Mouse (Mus musculus) T-cell, adult 2 months (primary cell): ENCODE results near the gene Gm21812.
"Not testable (repeated sequence)": the region's sequence is repeated elsewhere in the genome, so short reads cannot be mapped to it uniquely, and the experiment has no call there.

Experiments used
- DNase-seq: peaks from one replicate; pipeline ENCODE4 v3.0.0; 2022; ENCODE audit warnings: low spot score

Gene Gm21812

GRCm38 (mm10) chrY:9347084-9347483, at the start of gene Gm21812:
TSS of gene Gm21812 (minus strand) at chrY:9347184.
- not testable (repeated sequence) for DNase-seq
